Mouse (Mus musculus) olfactory bulb, adult 2 months (tissue): Measurements from ENCODE around the gene Ppfibp1.

Experiments
- CTCF ChIP-seq: fragments of 200-500 bp; IDR thresholded peaks from 2 replicates; pipeline ENCODE4 v1.5.1; 2012; ENCODE audit warnings: low read depth, mild to moderate bottlenecking, low read length, moderate library complexity; ENCODE audit not compliant: insufficient read depth
- POLR2A ChIP-seq: fragments of 200-500 bp; IDR thresholded peaks from 2 replicates; pipeline ENCODE4 v1.6.1; 2012; ENCODE audit warnings: mild to moderate bottlenecking, low read depth, low read length, moderate library complexity; ENCODE audit not compliant: insufficient read depth

GRCm38 (mm10) chr6:147059326-147059725, 171.0 kb downstream of the Ppfibp1 start:
- TF ChIP-seq CTCF, result no peak
- TF ChIP-seq POLR2A, result no peak
